Mouse (Mus musculus) spleen, postnatal 14 days (tissue): ENCODE measurements at regions not wholly inside any gene's neighbourhood (a gene's known extent, or its start where the extent isn't known, plus 50 kb on each side); places are given as distances from the start of the nearest gene placed in this dataset.
A peak's percentile ranks its signal among the peaks of the same experiment; 100 is the strongest.

Experiments used
- DNase-seq, 2 experiments: peaks; one replicate each; pipeline ENCODE4 v3.0.0; 2021 to 2022; ENCODE audit warnings: low spot score in 2 of 2

DNA sequence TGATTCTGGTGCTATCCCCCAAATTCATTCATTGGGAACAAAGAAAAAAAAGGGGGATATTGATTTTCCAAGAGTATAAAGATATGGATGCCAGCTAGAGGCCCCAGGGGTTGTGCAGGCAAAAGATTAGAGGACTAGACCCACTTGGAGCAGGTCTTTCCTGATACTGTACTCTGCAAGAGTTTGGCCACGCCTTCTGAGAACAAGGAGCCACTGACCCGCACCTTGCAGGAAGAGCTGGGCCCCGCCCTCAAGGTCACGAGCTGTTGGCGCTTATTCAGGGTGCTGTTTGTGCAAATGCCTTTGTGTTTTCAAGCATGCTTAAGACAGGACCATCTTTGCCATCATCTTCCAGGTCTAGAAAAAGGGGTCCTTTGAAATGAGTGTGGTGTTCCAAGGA, 54.5 kb upstream of the Slc7a1 start:
- no peak for DNase-seq

- DNase-seq = no peak
Observed at GRCm38 (mm10) chr5:148453776-148454175, 54.1 kb upstream of the Slc7a1 start.

DNA sequence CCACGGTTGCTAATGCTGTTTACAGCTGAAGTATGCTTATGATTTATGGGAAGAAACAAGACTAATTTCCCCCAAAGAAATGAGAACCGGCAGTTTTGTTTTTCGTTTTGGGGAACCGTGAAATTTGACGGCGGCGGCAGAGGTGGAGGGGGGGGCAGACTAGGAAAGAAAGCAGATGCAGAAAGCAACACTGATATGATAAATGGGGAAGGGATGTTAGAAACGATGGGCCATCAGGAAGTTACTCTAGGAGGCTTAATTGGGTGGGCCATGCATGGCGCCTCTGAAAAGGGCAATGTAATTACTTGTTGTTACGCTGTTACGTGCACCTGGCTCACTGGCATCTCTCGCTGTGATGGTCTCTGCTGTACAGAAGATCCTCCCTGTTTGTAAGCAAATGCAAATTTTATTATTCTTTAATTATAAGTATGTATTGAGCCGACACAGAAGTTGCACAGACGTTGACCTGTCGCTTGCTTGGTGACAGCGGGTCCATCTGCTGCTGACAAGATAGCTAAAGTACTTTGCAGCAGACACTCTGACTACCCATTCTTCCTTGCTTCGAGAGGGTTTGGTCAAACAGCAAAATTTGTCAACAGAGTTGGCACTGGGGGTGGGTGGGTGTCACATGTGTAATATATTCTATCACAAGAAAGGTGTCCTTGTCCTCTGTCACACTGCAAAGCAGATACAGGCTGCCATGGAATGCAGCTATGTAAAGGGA, 53.4 kb upstream of the Slc7a1 start:
- DNase-seq = no peak

DNA sequence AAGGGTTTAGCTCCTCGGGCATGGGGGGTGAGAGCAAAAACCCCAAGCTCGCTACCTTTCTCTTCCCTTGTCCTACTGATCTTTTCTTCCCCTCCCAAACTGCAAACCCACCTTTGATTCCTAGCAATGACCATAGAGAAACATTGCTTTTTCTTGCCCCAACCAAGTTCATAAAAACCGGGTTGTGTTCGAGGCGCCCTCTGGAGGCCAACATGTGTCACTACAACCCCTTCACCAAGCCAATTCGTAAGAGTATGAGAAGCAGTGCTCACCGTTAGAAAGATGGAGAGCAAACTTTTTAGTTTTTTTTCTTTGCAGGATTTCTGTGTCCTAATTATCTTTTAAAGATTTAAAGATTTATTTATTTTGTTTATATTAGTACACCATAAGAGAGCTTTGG, 52.1 kb upstream of the Slc7a1 start:
- peak; percentile 15 to 57 for DNase-seq

- DNase-seq = peak; percentile 21 to 62
Observed at GRCm38 (mm10) chr5:148450924-148451323, 51.2 kb upstream of the Slc7a1 start.
